Mouse (Mus musculus) erythroblast, embryonic 14.5 days (primary cell): Measurements from ENCODE around the gene Atxn7l3b. TPM values are rescaled to one million over a fixed set of nuclear protein-coding genes. Genes with fewer than 3 reads are reported as not detected.

ENCODE experiments used
- H3K27me3 ChIP-seq: 2 replicates; pipeline ENCODE4 v1.6.1; 2012; ENCODE audit warnings: inconsistent platforms; ENCODE audit not compliant: control insufficient read depth
- H3K36me3 ChIP-seq: 2 replicates; pipeline ENCODE4 v1.6.1; 2012; ENCODE audit warnings: mild to moderate bottlenecking, inconsistent platforms; ENCODE audit not compliant: control insufficient read depth
- H3K4me1 ChIP-seq: 2 replicates; pipeline ENCODE4 v1.6.1; 2012; ENCODE audit warnings: inconsistent platforms; ENCODE audit not compliant: control insufficient read depth
- H3K4me3 ChIP-seq: replicated peaks from 2 replicates; pipeline ENCODE3; 2012; ENCODE audit warnings: moderate library complexity, mild to moderate bottlenecking, inconsistent platforms
- H3K9me3 ChIP-seq: 2 replicates; pipeline ENCODE4 v1.6.1; 2012; ENCODE audit warnings: low read length, inconsistent platforms, mixed read lengths; ENCODE audit not compliant: control insufficient read depth
- GATA1 ChIP-seq: IDR thresholded peaks from 2 replicates; pipeline ENCODE4 v1.6.1; 2012; ENCODE audit warnings: low read length, inconsistent platforms, mixed read lengths
- TAL1 ChIP-seq: IDR thresholded peaks from 3 replicates; pipeline ENCODE4 v1.6.1; 2012; ENCODE audit warnings: low read length, inconsistent platforms, mixed read lengths
- polyA plus RNA-seq: library from polyadenylated mRNA; stranded (reverse); fragments of >175 nt; gene quantifications from 2 replicates; pipeline ENCODE4 v1.2.3, GENCODE M21; 2012

Atxn7l3b gene
- polyA plus RNA-seq, 1 experiment, result 1.3 TPM

DNA sequence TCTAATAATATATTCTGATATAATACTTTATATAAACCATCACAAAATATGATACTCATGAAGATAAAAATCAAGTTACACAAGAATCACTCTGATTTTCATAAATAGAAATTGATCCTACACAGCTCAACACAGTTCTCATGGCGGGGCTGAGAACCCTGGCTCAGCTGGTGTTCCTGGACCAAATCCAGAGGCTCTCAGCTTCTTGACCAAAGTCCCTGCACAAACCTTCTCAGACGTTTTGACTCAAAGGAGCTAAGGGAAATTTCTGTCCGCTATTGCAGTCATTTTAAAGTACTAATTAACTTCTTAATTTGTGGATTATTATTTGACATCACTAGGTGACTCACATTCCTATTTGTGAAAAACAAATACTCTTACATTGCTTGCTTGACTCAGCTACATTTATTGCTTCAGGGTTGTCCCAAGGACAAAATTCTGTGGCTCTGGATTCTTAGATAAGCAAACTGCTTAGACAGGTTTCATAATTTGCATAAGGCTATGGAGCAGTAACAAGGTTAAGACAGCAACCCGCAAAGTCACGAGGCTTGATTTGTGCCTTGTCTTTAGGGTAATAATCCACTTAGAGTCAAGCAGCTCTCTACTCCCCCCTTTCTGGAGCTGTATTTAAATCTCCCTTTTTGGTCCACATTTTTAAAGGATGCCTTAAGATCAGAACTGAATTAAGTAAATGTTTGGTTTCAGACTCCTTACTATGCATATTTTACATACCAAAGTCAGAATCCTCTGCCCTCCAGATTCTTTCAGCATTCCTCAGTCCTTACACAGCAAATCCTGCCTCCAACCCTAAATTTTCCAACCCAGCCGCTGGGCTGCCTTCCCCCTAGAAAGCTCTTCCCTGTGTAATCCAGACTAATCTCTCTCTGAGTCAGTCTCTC, 45.8 kb downstream of the Atxn7l3b start:
- Histone ChIP-seq H3K36me3 (no peaks in the 10 kb centered on the region), H3K9me3 (no peaks in the 10 kb centered on the region; the same call in 1 of the 2 replicates), H3K4me1 (no peaks in the 10 kb centered on the region), H3K4me3 (no peak overlapping the region), H3K27me3 (no peaks in the 10 kb centered on the region)
- TF ChIP-seq TAL1 (no peak), GATA1 (no peak)

DNA sequence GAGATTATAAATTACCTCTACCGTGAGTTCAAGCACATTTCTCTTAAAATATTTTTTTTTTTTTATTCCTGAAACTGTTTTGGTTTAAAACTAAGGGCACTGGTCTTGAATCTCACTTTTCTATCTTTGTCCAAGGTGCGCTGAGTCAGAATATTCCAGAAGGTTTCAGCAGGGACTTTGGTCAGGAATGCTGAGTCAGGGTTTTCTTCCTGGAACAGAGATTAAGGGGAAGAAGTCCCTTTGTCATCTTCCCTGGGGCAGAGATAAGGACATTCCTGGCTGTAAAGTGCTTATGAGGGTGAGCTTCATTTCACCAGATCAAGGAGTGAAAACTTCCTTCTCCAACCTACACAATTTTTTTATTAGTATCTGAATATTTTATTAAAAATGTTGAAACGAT, 46.7 kb downstream of the Atxn7l3b start:
- no peaks in the 10 kb centered on the region for H3K27me3 ChIP-seq
- no peaks in the 10 kb centered on the region for H3K36me3 ChIP-seq
- TF ChIP-seq TAL1 (no peak), GATA1 (no peak)
- H3K4me3 ChIP-seq, result no peak overlapping the region
- no peaks in the 10 kb centered on the region; the same call in 1 of the 2 replicates for H3K9me3 ChIP-seq
- no peaks in the 10 kb centered on the region for H3K4me1 ChIP-seq

DNA sequence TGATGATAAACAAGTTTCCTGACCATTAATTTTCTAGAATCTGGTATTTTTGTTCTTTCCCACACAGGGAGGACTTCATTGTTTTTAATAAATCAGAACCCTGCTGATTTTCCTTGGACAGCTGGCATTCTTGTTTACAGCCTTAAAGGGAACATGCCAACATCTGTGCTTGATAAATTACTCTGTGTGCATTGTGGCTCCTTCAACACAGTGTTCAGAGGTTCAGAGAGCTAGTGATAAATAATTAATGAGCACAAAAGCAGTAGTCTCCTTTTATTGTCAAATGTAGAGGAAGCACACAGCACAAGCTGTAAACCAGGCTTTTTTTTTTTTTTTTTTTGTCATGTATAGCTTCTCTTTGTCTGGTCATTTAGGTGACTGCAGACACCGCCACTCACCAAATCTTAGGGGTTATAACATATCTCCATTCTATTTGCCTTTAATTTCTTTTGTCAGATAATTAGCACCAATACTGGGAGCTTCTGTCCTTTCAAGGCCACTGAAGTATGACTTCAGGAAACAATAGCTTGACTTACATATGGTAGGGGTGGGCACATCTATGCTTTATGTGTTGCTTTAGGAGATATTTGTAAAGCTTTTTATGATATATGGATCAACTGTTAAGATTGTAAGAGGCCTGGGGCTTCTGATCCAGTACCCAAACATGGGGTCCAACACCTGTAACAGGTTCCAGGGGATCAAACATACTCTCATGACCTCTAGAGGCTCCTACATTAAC, 52.0 kb downstream of the Atxn7l3b start:
- H3K36me3 ChIP-seq, result no peaks in the 10 kb centered on the region
- TF ChIP-seq TAL1 (no peak), GATA1 (no peak)
- H3K4me1 ChIP-seq, result no peaks in the 10 kb centered on the region
- H3K4me3 ChIP-seq, result no peak overlapping the region
- no peaks in the 10 kb centered on the region; the same call in 1 of the 2 replicates for H3K9me3 ChIP-seq
- H3K27me3 ChIP-seq, result no peaks in the 10 kb centered on the region
